Mouse (Mus musculus) thymus, adult 2 months (tissue): ENCODE measurements at regions not wholly inside any gene's neighbourhood (a gene's known extent, or its start where the extent isn't known, plus 50 kb on each side); places are given as distances from the start of the nearest gene placed in this dataset.

ENCODE experiments used
- DNase-seq: peaks from one replicate; pipeline ENCODE4 v3.0.0; 2021
- H3K27ac ChIP-seq: fragments of 200-500 bp; 2 replicates; pipeline ENCODE4 v1.5.1; 2012; ENCODE audit warnings: low read length, control low read depth; ENCODE audit not compliant: control insufficient read depth, insufficient read depth
- H3K27me3 ChIP-seq: fragments of 200-500 bp; 2 replicates; pipeline ENCODE4 v1.6.1; 2012; ENCODE audit warnings: mild to moderate bottlenecking, low read length, moderate library complexity, mixed read lengths; ENCODE audit not compliant: control insufficient read depth, insufficient read depth
- H3K36me3 ChIP-seq: fragments of 200-500 bp; 2 replicates; pipeline ENCODE4 v1.6.1; 2012; ENCODE audit warnings: mild to moderate bottlenecking, low read length, moderate library complexity; ENCODE audit not compliant: control insufficient read depth, insufficient read depth
- H3K4me1 ChIP-seq: fragments of 200-500 bp; replicated peaks from 2 replicates; pipeline ENCODE4 v1.6.1; 2012; ENCODE audit warnings: low read length; ENCODE audit not compliant: control insufficient read depth, insufficient read depth
- H3K4me3 ChIP-seq: fragments of 200-500 bp; 2 replicates; pipeline ENCODE4 v1.5.1; 2012; ENCODE audit warnings: mild to moderate bottlenecking, low read length, control low read depth, moderate library complexity; ENCODE audit not compliant: control insufficient read depth, insufficient read depth
- CTCF ChIP-seq: fragments of 200-500 bp; IDR thresholded peaks from 2 replicates; pipeline ENCODE4 v1.5.1; 2012; ENCODE audit warnings: mild to moderate bottlenecking, control low read depth, low read length, moderate library complexity, borderline replicate concordance; ENCODE audit not compliant: control insufficient read depth, poor library complexity, insufficient read depth; ENCODE audit errors: extremely low read depth
- POLR2A ChIP-seq: fragments of 200-500 bp; IDR thresholded peaks from 2 replicates; pipeline ENCODE4 v1.6.1; 2012; ENCODE audit warnings: mild to moderate bottlenecking, low read length, control low read depth, moderate library complexity; ENCODE audit not compliant: control insufficient read depth, poor library complexity, insufficient read depth; ENCODE audit errors: extremely low read depth
- WGBS: fragments of 180-500 bp; shearing (Covaris S2); methylation state at CpG from one replicate; pipeline ENCODE4 v1.1.7; 2018; 5-methylcytosine and 5-hydroxymethylcytosine counted together

- no peaks in the 10 kb centered on the region for H3K36me3 ChIP-seq
- no peak for DNase-seq
- no peaks in the 10 kb centered on the region for H3K4me1 ChIP-seq
- H3K27me3 ChIP-seq = no peaks in the 10 kb centered on the region
- H3K4me3 ChIP-seq = no peak overlapping the region
- WGBS = 82% methylated on average over 3 of the region's 3 CpGs
- H3K27ac ChIP-seq = no peak overlapping the region
- no peak for TF ChIP-seq POLR2A
- no peak for TF ChIP-seq CTCF
These were observed 180.3 kb upstream of the Lmcd1 start for GRCm38 (mm10) chr6:112093300-112093699.

- WGBS = 73% methylated on average over 3 of the region's 3 CpGs
- no peak for DNase-seq
- Histone ChIP-seq H3K4me1 (no peaks in the 10 kb centered on the region), H3K4me3 (no peak overlapping the region), H3K27ac (no peak overlapping the region), H3K27me3 (no peaks in the 10 kb centered on the region), H3K36me3 (no peaks in the 10 kb centered on the region)
- TF ChIP-seq CTCF (no peak), POLR2A (no peak)
These were observed 175.9 kb upstream of the Lmcd1 start for GRCm38 (mm10) chr6:112097699-112098098.

- Histone ChIP-seq H3K27ac (no peak overlapping the region), H3K36me3 (no peaks in the 10 kb centered on the region), H3K4me1 (no peaks in the 10 kb centered on the region), H3K4me3 (no peak overlapping the region), H3K27me3 (no peaks in the 10 kb centered on the region)
- DNase-seq = no peak
- TF ChIP-seq CTCF = no peak
- no peak for TF ChIP-seq POLR2A
- 88% methylated on average over 13 of the region's 13 CpGs for WGBS
These were observed 164.9 kb upstream of the Lmcd1 start for GRCm38 (mm10) chr6:112108651-112109050.

GRCm38 (mm10) chr6:112119180-112119579, 154.4 kb upstream of the Lmcd1 start:
- TF ChIP-seq POLR2A (no peak), CTCF (no peak)
- no peak for DNase-seq
- H3K36me3 ChIP-seq = no peaks in the 10 kb centered on the region
- no peaks in the 10 kb centered on the region for H3K27me3 ChIP-seq
- no peak overlapping the region for H3K27ac ChIP-seq
- H3K4me1 ChIP-seq = no peaks in the 10 kb centered on the region
- H3K4me3 ChIP-seq = no peak overlapping the region
- 41% methylated on average over 2 of the region's 2 CpGs for WGBS

- Histone ChIP-seq H3K4me1 (no peaks in the 10 kb centered on the region), H3K27ac (no peak overlapping the region), H3K27me3 (no peaks in the 10 kb centered on the region), H3K4me3 (no peak overlapping the region), H3K36me3 (no peaks in the 10 kb centered on the region)
- TF ChIP-seq CTCF (no peak), POLR2A (no peak)
- WGBS = 24% methylated on average over 3 of the region's 3 CpGs
- DNase-seq = peak; percentile 2
These were observed 140.0 kb upstream of the Lmcd1 start for GRCm38 (mm10) chr6:112133522-112133921.

GRCm38 (mm10) chr6:112152535-112153364, 120.8 kb upstream of the Lmcd1 start:
- H3K4me1 ChIP-seq = no peaks in the 10 kb centered on the region
- H3K27me3 ChIP-seq = no peaks in the 10 kb centered on the region
- no peak overlapping the region for H3K27ac ChIP-seq
- no peak for DNase-seq
- 76% methylated on average over 10 of the region's 10 CpGs for WGBS
- TF ChIP-seq POLR2A (no peak), CTCF (no peak)
- H3K36me3 ChIP-seq = no peaks in the 10 kb centered on the region
- no peak overlapping the region for H3K4me3 ChIP-seq
